In genomic region chr15:37080931-37081330, GRCm38 (mm10) we compare ENCODE assay signal across 29 mouse cellular contexts.
A peak's percentile ranks its signal among the peaks of the same experiment; 100 is the strongest.
DNase-seq lines count a peak whose midpoint lies in the region; ATAC-seq and TF ChIP-seq lines count a peak whose summit lies in the region.
"Had no signal": no experiment of that assay in that cellular context is flagged by ENCODE, and none has a peak within 500 bp of the region (broad histone marks: within the 10 kb centered on the region; RNA-seq: fewer than 3 reads in every experiment).

No protein-coding gene starts in this region.

- peak; percentile 72 for DNase-seq in kidney, adult 2 months
- peak; percentile 72 for DNase-seq in ES-CJ7 (ENCODE audit: low read depth, low spot score)
- DNase-seq in R1 (ENCODE audit: low read depth, low spot score), result peak; percentile 62
- DNase-seq in kidney, postnatal 14 days, result peak; percentile 56
- DNase-seq in cerebellum, adult 11 months, result no peak
- DNase-seq in adrenal gland, postnatal 36 days, result no peak
- DNase-seq: adrenal gland, postnatal 25 days; B cell, adult 2 months; cerebellum, adult 9-10 months; forebrain, postnatal 0 days; heart, postnatal 4 days; lung, embryonic 14.5 days; lung, postnatal 14 days; midbrain, embryonic 14.5 days; retina, postnatal 1 day; right cerebral cortex, postnatal 14 days; thymus, adult 18-20 months; thymus, postnatal 4 days had no signal

- WGBS in kidney, adult 2 months, result 97% methylated on average over 2 of the region's 2 CpGs
- WGBS in kidney, embryonic 16.5 days, result 90% methylated on average over 2 of the region's 2 CpGs

- no peak for ATAC-seq in kidney, embryonic 16.5 days (ENCODE audit: low FRiP score, low TSS enrichment)
- ATAC-seq: forebrain, postnatal 0 days; intestine, embryonic 16.5 days; Patski had no signal

- no peak for TF ChIP-seq CTCF in kidney, adult 2 months (conservative IDR thresholded peaks at IDR 0.05; ENCODE audit: insufficient read depth, insufficient read length, low read depth, low read length)

- no peaks in the 10 kb centered on the region for H3K27me3 ChIP-seq in kidney, adult 2 months (replicated peaks; ENCODE audit: control insufficient read depth, insufficient read depth, low read length)
- H3K27me3 ChIP-seq in kidney, embryonic 16.5 days (ENCODE audit: insufficient read depth, low read length), result no peaks in the 10 kb centered on the region
- H3K27me3 ChIP-seq: heart, embryonic 15.5 days; hindbrain, embryonic 13.5 days; limb, embryonic 12.5 days; liver, embryonic 15.5 days; neural tube, embryonic 15.5 days; Patski had no signal

- no peaks in the 10 kb centered on the region for H3K36me3 ChIP-seq in kidney, adult 2 months (ENCODE audit: control insufficient read depth, insufficient read depth, low read length)
- H3K36me3 ChIP-seq in kidney, embryonic 16.5 days (ENCODE audit: insufficient read depth, low read length), result no peaks in the 10 kb centered on the region
- H3K36me3 ChIP-seq: heart, embryonic 15.5 days; hindbrain, embryonic 13.5 days; limb, embryonic 12.5 days; liver, embryonic 15.5 days; neural tube, embryonic 15.5 days had no signal

- H3K4me1 ChIP-seq in kidney, adult 2 months (ENCODE audit: control insufficient read depth, insufficient read depth, low read length), result no peaks in the 10 kb centered on the region
- H3K4me1 ChIP-seq in kidney, embryonic 16.5 days (ENCODE audit: insufficient read depth, low read length), result no peaks in the 10 kb centered on the region
- H3K4me1 ChIP-seq: heart, embryonic 15.5 days; hindbrain, embryonic 13.5 days; limb, embryonic 12.5 days; neural tube, embryonic 15.5 days had no signal

- H3K4me2 ChIP-seq in kidney, embryonic 16.5 days (replicated peaks; ENCODE audit: low read depth, low read length), result no peak overlapping the region
- H3K4me2 ChIP-seq: heart, embryonic 15.5 days; hindbrain, embryonic 13.5 days; limb, embryonic 12.5 days; liver, embryonic 15.5 days; lung, embryonic 14.5 days; neural tube, embryonic 15.5 days had no signal

- H3K9ac ChIP-seq in kidney, embryonic 16.5 days (replicated peaks; ENCODE audit: low read length), result no peak overlapping the region
- H3K9ac ChIP-seq: forebrain, postnatal 0 days; heart, embryonic 15.5 days; hindbrain, embryonic 13.5 days; limb, embryonic 12.5 days; liver, embryonic 15.5 days; lung, embryonic 14.5 days; neural tube, embryonic 15.5 days had no signal

- no peak overlapping the region for H3K27ac ChIP-seq in kidney, adult 2 months (ENCODE audit: insufficient read depth, low read depth, low read length)
- H3K27ac ChIP-seq in kidney, embryonic 16.5 days (ENCODE audit: low read length), result no peak overlapping the region
- H3K27ac ChIP-seq: heart, embryonic 15.5 days; hindbrain, embryonic 13.5 days; layer of hippocampus, adult 2 months; left cerebral cortex, adult 2 months; limb, embryonic 12.5 days; liver, embryonic 15.5 days; neural tube, embryonic 15.5 days had no signal

- TF ChIP-seq POLR2A in kidney, adult 2 months (IDR thresholded peaks at IDR 0.05; ENCODE audit: low read depth, low read length), result no peak

- peaks cover 6% of the 10 kb centered on the region; the same call in 1 of the 2 replicates for H3K9me3 ChIP-seq in kidney, embryonic 16.5 days (ENCODE audit: low read length)
- H3K9me3 ChIP-seq: heart, embryonic 15.5 days; hindbrain, embryonic 13.5 days; liver, embryonic 15.5 days; neural tube, embryonic 15.5 days had no signal

- H3K4me3 ChIP-seq in kidney, adult 2 months (ENCODE audit: insufficient read depth, low read depth, low read length), result no peak overlapping the region
- H3K4me3 ChIP-seq in kidney, embryonic 16.5 days (ENCODE audit: low read length), result no peak overlapping the region
- H3K4me3 ChIP-seq: erythroblast, embryonic 14.5 days; heart, embryonic 15.5 days; hindbrain, embryonic 13.5 days; layer of hippocampus, adult 2 months; left cerebral cortex, adult 2 months; limb, embryonic 12.5 days; liver, embryonic 15.5 days; neural tube, embryonic 15.5 days had no signal

Comparison
In these comparisons a context has a peak if more than half of its experiments do, and no peak if none do; other contexts are left out.
1. DNase-seq: peak in kidney, adult 2 months (single experiment), ES-CJ7 (single experiment), R1 (single experiment) and kidney, postnatal 14 days (single experiment); none in cerebellum, adult 11 months (single experiment) and adrenal gland, postnatal 36 days (0 of 2).